Mouse (Mus musculus): ENCODE measurements around the gene Wnk2.

Wnk2 gene

GRCm38 (mm10) chr13:49142396-49142795, 5.4 kb downstream of the Wnk2 start:
- no peak for DNase-seq (ENCODE audit: low read depth)

- no peak for DNase-seq (ENCODE audit: low read depth)
Observed at GRCm38 (mm10) chr13:49140567-49140966, 7.2 kb downstream of the Wnk2 start.

DNA sequence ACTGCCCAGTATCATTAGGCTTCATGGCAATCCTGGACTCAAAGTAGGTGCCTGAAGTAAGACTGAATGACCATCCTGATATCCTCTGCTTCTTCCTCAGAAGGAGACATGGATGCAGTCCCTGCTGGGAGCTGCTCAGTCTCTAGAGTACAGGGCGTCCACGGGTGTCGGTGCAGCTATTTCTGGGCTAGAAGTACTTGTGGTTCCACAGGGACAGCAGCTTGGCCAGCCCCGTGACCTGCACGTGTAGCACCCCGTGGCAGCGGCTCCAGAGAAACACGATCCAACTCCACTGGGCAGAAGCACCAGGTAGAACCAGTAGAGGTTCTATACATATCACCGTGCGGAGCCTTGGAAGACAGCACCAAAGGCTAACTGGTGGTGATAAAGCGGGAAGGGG, 13.3 kb downstream of the Wnk2 start:
- no peak for DNase-seq (ENCODE audit: low read depth)

DNA sequence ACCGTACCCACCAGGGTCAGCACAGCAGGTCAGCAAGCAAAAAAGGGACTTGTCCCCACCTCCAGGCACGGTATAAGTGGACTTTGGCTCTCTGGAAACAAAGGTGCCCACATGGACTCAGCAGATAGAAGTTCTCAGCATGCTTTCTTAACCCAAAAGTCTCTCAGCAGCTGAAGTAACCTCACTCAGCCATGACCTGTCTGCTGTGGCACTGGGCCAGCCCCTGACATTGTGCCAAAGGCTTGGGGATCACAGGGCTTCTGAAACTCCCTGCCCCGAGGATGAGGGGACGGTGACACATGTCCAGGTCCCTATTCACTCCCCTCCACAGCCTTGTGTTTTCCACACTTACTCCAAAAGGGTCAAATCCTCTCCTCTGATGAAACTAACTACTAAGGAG, 14.7 kb downstream of the Wnk2 start:
- no peak for DNase-seq (ENCODE audit: low read depth)

DNA sequence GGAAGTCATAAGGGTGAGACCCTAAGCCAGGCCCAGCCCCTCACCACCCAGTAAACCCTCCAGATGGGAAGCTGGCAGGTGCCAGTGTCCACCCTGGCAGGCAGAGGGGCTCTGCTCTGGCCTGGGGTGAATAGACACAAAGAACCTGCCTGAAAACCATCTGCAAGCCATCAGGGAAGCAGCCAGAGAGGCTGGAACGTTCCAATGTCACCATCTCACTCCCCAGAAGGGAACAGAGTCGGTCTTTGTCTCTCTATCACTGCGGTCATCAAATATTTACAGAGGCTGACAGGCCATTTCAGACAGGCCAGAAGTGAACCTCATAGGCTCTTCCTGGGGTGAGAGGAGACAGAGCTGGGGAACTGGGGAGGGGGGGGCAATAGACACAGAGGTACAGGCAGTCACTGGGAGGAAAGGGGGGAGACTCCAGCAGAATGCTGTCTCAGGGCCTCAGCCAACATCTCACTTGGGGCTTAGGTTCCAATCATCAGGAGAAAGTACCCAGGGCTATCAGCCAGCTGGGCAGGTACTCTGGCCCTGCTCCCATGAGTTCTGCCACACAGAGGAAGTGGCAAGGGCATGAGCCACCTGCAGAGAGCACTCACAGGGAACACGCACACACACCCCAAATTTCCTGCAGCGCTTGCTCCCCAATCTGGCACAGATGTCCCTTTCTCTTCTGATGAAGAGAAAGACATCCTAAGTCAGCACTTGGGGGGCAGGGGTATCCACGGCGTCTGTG, 15.7 kb downstream of the Wnk2 start:
- no peak for DNase-seq (ENCODE audit: low read depth)

DNA sequence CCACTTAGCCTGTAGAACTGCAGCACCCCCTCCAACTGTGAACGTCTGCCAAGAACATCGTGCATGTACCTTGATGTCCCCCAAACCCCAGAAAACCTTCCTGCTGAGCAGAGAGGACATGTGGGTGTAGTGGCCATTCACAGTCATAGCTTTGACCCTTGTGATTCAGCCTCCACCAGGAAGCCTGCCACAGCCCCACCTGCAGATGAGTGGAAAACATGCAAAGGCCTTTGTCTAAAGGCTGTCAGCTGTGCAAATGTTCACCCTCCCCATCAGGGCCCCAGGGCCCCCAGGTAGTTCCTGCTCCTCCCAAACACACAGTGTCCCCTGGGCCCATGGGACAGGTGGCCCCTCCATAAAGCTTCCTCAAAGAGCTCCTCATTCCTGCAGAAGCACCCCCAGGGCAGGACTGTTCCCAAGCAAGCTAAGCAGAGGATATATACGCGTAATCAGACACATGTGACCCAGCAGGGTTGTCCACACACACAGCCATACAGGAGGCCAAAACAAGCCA, 16.4 kb downstream of the Wnk2 start:
- DNase-seq (ENCODE audit: low read depth): no peak

GRCm38 (mm10) chr13:49129845-49130244, 18.0 kb downstream of the Wnk2 start:
- peak; percentile 10 for DNase-seq (ENCODE audit: low read depth)

DNA sequence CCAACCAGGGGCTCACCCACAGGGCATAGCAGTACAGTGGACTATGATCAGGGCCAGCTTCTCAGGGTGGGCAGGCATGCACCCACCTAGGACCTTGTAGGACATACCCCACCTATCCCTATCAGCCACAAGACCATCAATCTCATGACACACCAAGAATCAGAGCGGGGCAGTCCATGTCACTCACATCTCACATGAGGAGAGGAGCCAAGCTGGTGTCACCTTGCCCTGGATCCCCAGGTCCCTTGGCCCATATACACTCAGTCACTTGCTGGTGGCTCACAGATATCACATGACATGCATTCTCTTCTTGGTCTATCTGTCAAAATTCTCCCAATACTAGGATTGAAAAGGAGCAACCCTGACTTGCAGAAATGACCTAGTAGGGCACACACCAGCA, 18.7 kb downstream of the Wnk2 start:
- DNase-seq (ENCODE audit: low read depth): no peak

- no peak for DNase-seq (ENCODE audit: low read depth)
Observed at GRCm38 (mm10) chr13:49127844-49128631, 19.8 kb downstream of the Wnk2 start.

GRCm38 (mm10) chr13:49122106-49122505, 25.7 kb downstream of the Wnk2 start:
- no peak for DNase-seq (ENCODE audit: low read depth)

GRCm38 (mm10) chr13:49117563-49117962, 30.3 kb downstream of the Wnk2 start:
- DNase-seq (ENCODE audit: low read depth): peak; percentile 35

DNA sequence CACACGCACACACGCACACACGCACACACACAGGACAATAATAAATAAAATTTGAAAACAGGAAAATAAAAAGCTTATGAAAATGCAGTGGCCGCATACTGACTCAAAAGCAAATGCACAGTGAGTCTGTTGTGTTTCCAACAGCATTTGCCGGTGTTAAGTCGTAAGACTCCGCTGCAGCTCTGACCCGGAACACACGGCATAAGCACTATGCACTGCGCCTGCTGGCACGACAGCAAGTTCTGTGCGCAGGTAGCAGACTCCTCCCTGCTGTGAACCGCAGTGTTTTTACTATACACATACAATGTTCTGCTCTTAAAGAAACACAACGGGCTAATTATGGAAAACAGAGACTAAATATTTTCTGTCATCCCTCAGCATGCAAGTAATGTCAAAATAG, 32.9 kb downstream of the Wnk2 start:
- no peak for DNase-seq (ENCODE audit: low read depth)

DNA sequence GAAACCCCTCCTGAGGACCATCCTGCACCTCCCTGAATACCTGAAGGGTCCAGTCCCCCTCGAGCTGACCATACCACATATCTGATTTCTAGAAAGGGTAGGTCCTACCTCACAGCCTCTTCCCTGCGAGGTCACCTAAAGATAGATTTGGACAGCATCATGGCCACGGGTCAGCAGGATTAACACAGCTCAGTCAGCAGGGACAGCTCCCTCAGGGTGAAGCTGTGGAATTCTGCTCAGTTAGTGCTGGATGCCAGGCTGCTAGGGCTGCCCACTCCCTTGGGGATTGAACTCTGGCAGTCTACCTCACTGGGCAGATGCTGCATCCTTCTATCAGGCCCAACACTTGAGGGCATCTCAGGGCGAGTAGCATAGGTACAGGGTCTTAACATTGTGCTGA, 33.7 kb downstream of the Wnk2 start:
- DNase-seq (ENCODE audit: low read depth): no peak

DNA sequence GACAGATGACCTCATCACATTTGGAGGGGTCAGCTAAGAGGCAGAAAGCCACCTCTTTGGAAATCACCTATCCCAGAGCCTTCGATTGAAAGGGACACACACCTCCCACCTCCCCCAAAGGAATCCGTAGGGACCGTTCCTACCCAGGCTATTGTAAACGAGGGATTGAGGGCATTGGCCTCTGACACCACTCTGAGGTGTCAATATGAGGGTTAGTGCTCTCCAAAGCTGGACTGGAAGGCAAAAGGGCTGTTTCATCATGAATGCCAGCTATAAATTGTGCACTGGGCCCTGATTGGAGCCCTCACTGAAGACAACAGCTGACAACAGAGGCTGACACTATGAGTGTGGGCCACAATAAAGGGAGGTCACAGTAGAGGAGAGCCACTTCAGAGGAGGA, 34.5 kb downstream of the Wnk2 start:
- DNase-seq (ENCODE audit: low read depth): no peak

DNA sequence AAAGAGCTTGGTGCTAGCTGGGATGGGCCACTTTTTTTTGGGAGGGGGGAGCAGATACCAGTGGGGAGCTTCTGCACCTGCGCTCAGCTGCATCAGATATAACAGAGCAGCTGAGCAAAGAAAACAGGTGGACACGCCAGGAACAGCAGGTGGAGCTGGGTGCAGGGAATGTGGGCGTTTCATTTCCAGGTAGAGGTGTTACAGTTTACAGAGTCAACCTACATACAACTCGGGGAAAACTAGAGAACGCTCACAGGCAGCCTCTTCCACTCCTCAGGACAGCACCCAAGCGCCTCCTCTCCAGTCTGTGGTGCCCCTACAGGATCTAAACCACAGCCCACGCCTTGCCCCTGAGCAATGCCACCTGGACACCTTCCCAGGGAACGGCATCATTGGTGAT, 35.2 kb downstream of the Wnk2 start:
- DNase-seq (ENCODE audit: low read depth): no peak

GRCm38 (mm10) chr13:49109665-49110064, 38.1 kb downstream of the Wnk2 start:
- DNase-seq (ENCODE audit: low read depth): no peak

DNA sequence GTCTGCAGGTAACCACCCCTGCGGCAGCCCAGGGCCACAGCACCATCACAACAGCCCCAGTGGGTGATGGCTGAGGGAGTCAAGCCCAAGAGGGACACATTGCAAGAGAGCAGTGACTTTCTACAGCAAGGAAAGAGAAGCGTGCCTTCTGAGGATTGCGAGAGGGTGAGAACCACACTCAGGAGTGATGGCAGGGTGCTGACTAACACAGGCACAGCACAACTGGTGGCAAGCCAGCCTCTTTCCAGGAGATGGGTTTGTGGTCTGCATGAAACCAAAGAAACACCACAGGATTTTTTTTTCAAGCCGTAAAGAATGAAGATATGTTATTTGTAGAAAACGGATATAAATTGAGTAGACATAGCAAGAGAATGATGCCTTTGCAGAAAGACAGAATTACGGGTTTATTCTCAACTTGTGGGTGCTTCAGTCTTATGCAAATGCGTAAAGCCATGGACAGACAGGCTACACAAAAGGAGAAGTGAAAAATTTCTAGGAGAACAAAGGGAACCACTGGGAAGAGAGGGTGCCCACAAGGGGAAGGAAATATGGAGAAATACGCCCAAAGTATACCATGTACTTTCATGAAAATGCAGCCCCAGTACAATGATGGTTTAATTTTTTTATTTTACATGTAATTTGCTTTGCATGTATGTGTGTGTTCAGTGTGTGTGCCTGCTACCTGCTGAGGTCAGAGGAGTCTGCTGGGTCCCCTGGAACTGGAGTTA, 39.5 kb downstream of the Wnk2 start:
- DNase-seq (ENCODE audit: low read depth): no peak

GRCm38 (mm10) chr13:49103913-49104312, 43.9 kb downstream of the Wnk2 start:
- DNase-seq (ENCODE audit: low read depth): no peak

- DNase-seq (ENCODE audit: low read depth): no peak
Observed at GRCm38 (mm10) chr13:49103235-49103634, 44.6 kb downstream of the Wnk2 start.

- DNase-seq (ENCODE audit: low read depth): peak; percentile 4
Observed at GRCm38 (mm10) chr13:49100417-49100816, 47.4 kb downstream of the Wnk2 start.

DNA sequence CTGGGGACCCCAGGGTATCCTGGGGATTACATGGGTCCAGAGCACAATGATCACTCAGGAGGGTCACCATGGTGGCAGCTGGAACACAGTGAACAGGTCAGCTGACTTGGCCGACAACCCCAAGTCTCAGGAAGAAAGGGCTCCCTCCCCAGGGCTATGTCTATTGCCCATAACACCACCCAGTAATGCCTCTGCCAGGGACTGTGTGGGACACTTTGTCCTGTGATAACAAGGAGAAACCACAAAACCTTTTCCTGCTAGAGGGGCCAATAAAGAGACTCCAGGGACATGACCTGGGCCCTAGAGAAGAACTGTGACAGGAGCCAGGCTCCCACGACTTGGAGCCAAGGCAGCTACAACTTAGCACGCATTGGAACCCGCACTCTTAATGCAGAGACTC, 51.0 kb downstream of the Wnk2 start:
- DNase-seq (ENCODE audit: low read depth): no peak

- no peak for DNase-seq (ENCODE audit: low read depth)
Observed at GRCm38 (mm10) chr13:49094667-49095066, 53.1 kb downstream of the Wnk2 start.

GRCm38 (mm10) chr13:49093471-49093891, 54.3 kb downstream of the Wnk2 start:
- DNase-seq (ENCODE audit: low read depth): no peak

Data from NIH3T3 (cell line).